Comparison of ENCODE assay signal across 9 mouse cellular contexts in genomic region chr2:164678848-164679625, GRCm38 (mm10). TPM values are rescaled to one million over a fixed set of nuclear protein-coding genes. Genes with fewer than 3 reads are reported as not detected.
DNase-seq lines count a peak whose midpoint lies in the region; ATAC-seq and TF ChIP-seq lines count a peak whose summit lies in the region.
"Had no signal": no experiment of that assay in that cellular context is flagged by ENCODE, and none has a peak within 500 bp of the region (broad histone marks: within the 10 kb centered on the region; RNA-seq: fewer than 3 reads in every experiment).

No protein-coding gene starts in this region.

- TF ChIP-seq CTCF in heart, adult 2 months (IDR thresholded peaks at IDR 0.05): peak; percentile 75

- H3K36me3 ChIP-seq in heart, adult 2 months (ENCODE audit: control insufficient read depth, insufficient read depth, low read length): no peaks in the 10 kb centered on the region
- no peaks in the 10 kb centered on the region for H3K36me3 ChIP-seq in limb, embryonic 14.5 days (ENCODE audit: control insufficient read depth, insufficient read depth, low read length)
- no peaks in the 10 kb centered on the region for H3K36me3 ChIP-seq in midbrain, embryonic 16.5 days (ENCODE audit: control insufficient read depth, insufficient read depth, low read length)

- H3K4me2 ChIP-seq in limb, embryonic 14.5 days (replicated peaks; ENCODE audit: low read depth, low read length, severe bottlenecking): peak overlapping the region; percentile 47
- peak overlapping the region; percentile 44 for H3K4me2 ChIP-seq in midbrain, embryonic 16.5 days (ENCODE audit: low read length)

- no peak for TF ChIP-seq POLR2A in heart, adult 2 months (IDR thresholded peaks at IDR 0.05; ENCODE audit: insufficient read depth, low read depth, low read length)
- no peak for TF ChIP-seq POLR2A in limb, embryonic 14.5 days (IDR thresholded peaks at IDR 0.05; ENCODE audit: borderline replicate concordance, extremely low read depth, insufficient read depth, insufficient read length)

- no peak overlapping the region for H3K4me3 ChIP-seq in heart, adult 2 months
- peak overlapping the region; percentile 29 for H3K4me3 ChIP-seq in limb, embryonic 14.5 days (replicated peaks; ENCODE audit: low read length)
- H3K4me3 ChIP-seq in midbrain, embryonic 16.5 days (ENCODE audit: low read depth, low read length): peak overlapping the region; percentile 25

- ATAC-seq in cerebellum, adult (ENCODE audit: insufficient number of reproducible peaks, low FRiP score, low TSS enrichment): no peak
- ATAC-seq in limb, embryonic 14.5 days (ENCODE audit: low FRiP score, low read depth): peak; percentile 63; the same call in 1 of the 2 replicates
- peak; percentile 78 for ATAC-seq in midbrain, embryonic 16.5 days

- no peaks in the 10 kb centered on the region for H3K79me2 ChIP-seq in heart, adult 2 months (replicated peaks; ENCODE audit: control insufficient read depth, insufficient read depth, low read length)

- no peaks in the 10 kb centered on the region for H3K4me1 ChIP-seq in heart, adult 2 months (ENCODE audit: control insufficient read depth, insufficient read depth, low read length)
- H3K4me1 ChIP-seq in limb, embryonic 14.5 days (ENCODE audit: control insufficient read depth, insufficient read depth, low read length): no peaks in the 10 kb centered on the region
- H3K4me1 ChIP-seq in midbrain, embryonic 16.5 days (ENCODE audit: control insufficient read depth, insufficient read depth, low read length): peaks cover 6% of the 10 kb centered on the region; the same call in 1 of the 2 replicates

- peak; percentile 19 for DNase-seq in cerebellum, adult 11 months
- peak; percentile 81 for DNase-seq in embryo, embryonic 9.5 days (ENCODE audit: extremely low spot score)
- peak; percentile 55 to 58 for DNase-seq in heart, adult 2 months
- peak; percentile 89 for DNase-seq in kidney, adult 9 months
- peak; percentile 71 for DNase-seq in limb, embryonic 14.5 days (ENCODE audit: low spot score)
- DNase-seq in spleen, postnatal 10 days (ENCODE audit: low spot score in 2 of 2): peak; percentile 64 to 87

- no peak for TF ChIP-seq EP300 in heart, adult 2 months (IDR thresholded peaks at IDR 0.05; ENCODE audit: insufficient read depth, low read depth, low read length)

- intact Hi-C loops in heart, adult 2 months (cut with DNase I): loop anchor here (1.0 to 2.0 kb wide), 2 partner anchors 47 to 116 kb away; no protein-coding TSS in a partner anchor

- no peak overlapping the region for H3K9ac ChIP-seq in heart, adult 2 months (ENCODE audit: low read depth, low read length)
- H3K9ac ChIP-seq in limb, embryonic 14.5 days (ENCODE audit: low read depth, low read length, severe bottlenecking): 0 out of 2 replicates have a peak overlapping the region, but pooled peaks have one; percentile 25
- H3K9ac ChIP-seq in midbrain, embryonic 16.5 days (ENCODE audit: low read depth, low read length): no peak overlapping the region

- H3K9me3 ChIP-seq in limb, embryonic 14.5 days (ENCODE audit: control insufficient read depth, low read length): no peaks in the 10 kb centered on the region
- no peaks in the 10 kb centered on the region for H3K9me3 ChIP-seq in midbrain, embryonic 16.5 days (replicated peaks; ENCODE audit: control insufficient read depth, low read length, poor library complexity, severe bottlenecking)

- H3K27ac ChIP-seq in heart, adult 2 months: no peak overlapping the region
- no peak overlapping the region for H3K27ac ChIP-seq in limb, embryonic 14.5 days (replicated peaks; ENCODE audit: low read depth, low read length)
- H3K27ac ChIP-seq in midbrain, embryonic 16.5 days (ENCODE audit: low read length): no peak overlapping the region

- no peaks in the 10 kb centered on the region for H3K27me3 ChIP-seq in heart, adult 2 months (ENCODE audit: control insufficient read depth, insufficient read depth, low read length)
- H3K27me3 ChIP-seq in limb, embryonic 14.5 days (ENCODE audit: control insufficient read depth, insufficient read depth, low read length): no peaks in the 10 kb centered on the region
- no peaks in the 10 kb centered on the region for H3K27me3 ChIP-seq in midbrain, embryonic 16.5 days (ENCODE audit: control insufficient read depth, insufficient read depth, low read depth, low read length)

- 21% methylated on average over 19 of the region's 19 CpGs for WGBS in heart, adult 2 months
- WGBS in limb, embryonic 14.5 days: 15% methylated on average over 19 of the region's 19 CpGs
- 23% methylated on average over 19 of the region's 19 CpGs for WGBS in midbrain, embryonic 16.5 days

RNA-seq across cellular contexts. Expression of gene Wfdc11, which starts 5.2 kb away (rescaled TPM):
- total RNA-seq in heart, adult 2 months (2021): not detected
- polyA plus RNA-seq in heart, adult 2 months (2012; rRNA removed): not detected in 2 replicates
- not detected in 2 replicates for polyA plus RNA-seq in limb, embryonic 14.5 days (2012; rRNA removed)
- not detected in 2 replicates for polyA plus RNA-seq in limb, embryonic 14.5 days (2014; fragmentation: Nextera tagmentation; extraction: Ambion mirVana)
- not detected in 2 replicates for polyA plus RNA-seq in midbrain, embryonic 16.5 days (2015; fragmentation: Nextera tagmentation; extraction: Ambion mirVana)
- polyA plus RNA-seq: C2C12 had no signal

RNA-seq across cellular contexts. Expression of gene Wfdc13, which starts 5.9 kb away (rescaled TPM):
- not detected for total RNA-seq in heart, adult 2 months (2021)
- 0.25 TPM in 1 of 2 replicates, not detected in the other for polyA plus RNA-seq in heart, adult 2 months (2012; rRNA removed)
- polyA plus RNA-seq in limb, embryonic 14.5 days (2012; rRNA removed): 0.06 and 0.08 TPM in 2 replicates
- polyA plus RNA-seq in limb, embryonic 14.5 days (2014; fragmentation: Nextera tagmentation; extraction: Ambion mirVana): 0.18 TPM in 1 of 2 replicates, not detected in the other
- polyA plus RNA-seq in midbrain, embryonic 16.5 days (2015; fragmentation: Nextera tagmentation; extraction: Ambion mirVana): not detected in 2 replicates
- polyA plus RNA-seq: C2C12 had no signal

RNA-seq across cellular contexts. Expression of gene Spint4, which starts 19.3 kb away (rescaled TPM):
- total RNA-seq in heart, adult 2 months (2021): not detected
- polyA plus RNA-seq in heart, adult 2 months (2012; rRNA removed): not detected in 2 replicates
- not detected in 2 replicates for polyA plus RNA-seq in limb, embryonic 14.5 days (2012; rRNA removed)
- not detected in 2 replicates for polyA plus RNA-seq in limb, embryonic 14.5 days (2014; fragmentation: Nextera tagmentation; extraction: Ambion mirVana)
- not detected in 2 replicates for polyA plus RNA-seq in midbrain, embryonic 16.5 days (2015; fragmentation: Nextera tagmentation; extraction: Ambion mirVana)
- polyA plus RNA-seq: C2C12 had no signal

RNA-seq across cellular contexts. Expression of gene Wfdc9, which starts 22.7 kb away (rescaled TPM):
- not detected for total RNA-seq in heart, adult 2 months (2021)
- not detected in 2 replicates for polyA plus RNA-seq in heart, adult 2 months (2012; rRNA removed)
- not detected in 2 replicates for polyA plus RNA-seq in limb, embryonic 14.5 days (2012; rRNA removed)
- not detected in 2 replicates for polyA plus RNA-seq in limb, embryonic 14.5 days (2014; fragmentation: Nextera tagmentation; extraction: Ambion mirVana)
- polyA plus RNA-seq in midbrain, embryonic 16.5 days (2015; fragmentation: Nextera tagmentation; extraction: Ambion mirVana): not detected in 2 replicates
- polyA plus RNA-seq: C2C12 had no signal

RNA-seq across cellular contexts. Expression of gene Wfdc10, which starts 23.2 kb away (rescaled TPM):
- not detected for total RNA-seq in heart, adult 2 months (2021)
- not detected in 2 replicates for polyA plus RNA-seq in heart, adult 2 months (2012; rRNA removed)
- polyA plus RNA-seq in limb, embryonic 14.5 days (2012; rRNA removed): 0.31 and 0.37 TPM in 2 replicates
- 0.68 TPM in 1 of 2 replicates, not detected in the other for polyA plus RNA-seq in limb, embryonic 14.5 days (2014; fragmentation: Nextera tagmentation; extraction: Ambion mirVana)
- polyA plus RNA-seq in midbrain, embryonic 16.5 days (2015; fragmentation: Nextera tagmentation; extraction: Ambion mirVana): not detected in 2 replicates
- polyA plus RNA-seq: C2C12 had no signal

Comparison
In these comparisons a context has a peak if more than half of its experiments do, and no peak if none do; other contexts are left out.
1. DNase-seq: peak in every context shown above with its lines; median percentile 89 in kidney, adult 9 months; 81 in embryo, embryonic 9.5 days; 76 in spleen, postnatal 10 days; 71 in limb, embryonic 14.5 days; 56 in heart, adult 2 months; 19 in cerebellum, adult 11 months.